Mouse (Mus musculus) liver, postnatal 0 days (tissue): ENCODE measurements at regions not wholly inside any gene's neighbourhood (a gene's known extent, or its start where the extent isn't known, plus 50 kb on each side); places are given as distances from the start of the nearest gene placed in this dataset.

ENCODE experiments used
- CTCF ChIP-seq: sonication (generic); IDR thresholded peaks from 2 replicates; pipeline ENCODE4 v1.5.1; 2016; ENCODE audit warnings: antibody characterized with exemption, low read depth
- EP300 ChIP-seq: IDR thresholded peaks from 2 replicates; pipeline ENCODE4 v1.6.1; 2016; ENCODE audit warnings: antibody characterized with exemption, low read depth, mild to moderate bottlenecking

DNA sequence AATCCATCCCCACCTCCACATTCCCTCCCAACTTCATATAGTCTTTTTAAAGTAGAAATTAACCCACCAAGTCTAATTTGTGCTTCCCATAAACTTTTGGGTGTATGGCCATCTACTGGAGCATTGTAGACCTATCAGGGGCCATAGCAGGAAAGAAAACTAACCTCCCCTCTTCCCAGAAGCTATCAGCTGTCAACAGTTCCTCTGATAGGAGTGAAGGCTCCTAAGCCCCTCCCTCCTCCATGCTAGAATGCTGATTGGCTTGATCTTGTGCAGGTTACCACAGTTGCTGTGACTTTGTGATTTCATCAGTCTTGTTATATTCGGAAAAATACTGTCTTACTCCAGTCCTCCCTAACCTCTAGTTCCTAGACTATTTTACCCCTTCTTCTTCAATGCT, 109.4 kb upstream of the Nhs start:
- TF ChIP-seq CTCF (no peak), EP300 (no peak)
